Mouse (Mus musculus): Measurements from ENCODE around the gene Trim66.

The Trim66 gene

GRCm38 (mm10) chr7:109508034-109508433 lies at the start of gene Trim66:
TSS of gene Trim66 (minus strand) at chr7:109508134.
- DNase-seq (ENCODE audit: low read depth, low spot score): no peak

GRCm38 (mm10) chr7:109546726-109547125 lies 38.8 kb upstream of the Trim66 start:
- no peak for DNase-seq (ENCODE audit: low read depth, low spot score)

- DNase-seq (ENCODE audit: low read depth, low spot score): no peak
These were observed 38.3 kb upstream of the Trim66 start for GRCm38 (mm10) chr7:109546186-109546585.

GRCm38 (mm10) chr7:109545255-109545993 lies 37.5 kb upstream of the Trim66 start:
- DNase-seq (ENCODE audit: low read depth, low spot score): peak; percentile 54

- no peak for DNase-seq (ENCODE audit: low read depth, low spot score)
These were observed 36.9 kb upstream of the Trim66 start for GRCm38 (mm10) chr7:109544792-109545191.

- no peak for DNase-seq (ENCODE audit: low read depth, low spot score)
These were observed 34.4 kb upstream of the Trim66 start for GRCm38 (mm10) chr7:109542364-109542628.

GRCm38 (mm10) chr7:109541609-109542363 lies 33.9 kb upstream of the Trim66 start:
- no peak for DNase-seq (ENCODE audit: low read depth, low spot score)

- no peak for DNase-seq (ENCODE audit: low read depth, low spot score)
These were observed 33.0 kb upstream of the Trim66 start for GRCm38 (mm10) chr7:109540902-109541301.

- peak; percentile 79 for DNase-seq (ENCODE audit: low read depth, low spot score)
These were observed 28.6 kb upstream of the Trim66 start for GRCm38 (mm10) chr7:109536451-109536946.

GRCm38 (mm10) chr7:109534921-109535320 lies 27.0 kb upstream of the Trim66 start:
- no peak for DNase-seq (ENCODE audit: low read depth, low spot score)

GRCm38 (mm10) chr7:109533888-109534287 lies 26.0 kb upstream of the Trim66 start:
- DNase-seq (ENCODE audit: low read depth, low spot score): no peak

- DNase-seq (ENCODE audit: low read depth, low spot score): no peak
These were observed 25.2 kb upstream of the Trim66 start for GRCm38 (mm10) chr7:109533129-109533528.

- no peak for DNase-seq (ENCODE audit: low read depth, low spot score)
These were observed 24.8 kb upstream of the Trim66 start for GRCm38 (mm10) chr7:109532691-109533090.

- no peak for DNase-seq (ENCODE audit: low read depth, low spot score)
These were observed 23.6 kb upstream of the Trim66 start for GRCm38 (mm10) chr7:109531501-109531900.

GRCm38 (mm10) chr7:109529741-109530140 lies 21.8 kb upstream of the Trim66 start:
- DNase-seq (ENCODE audit: low read depth, low spot score): no peak

- DNase-seq (ENCODE audit: low read depth, low spot score): peak; percentile 39
These were observed 20.4 kb upstream of the Trim66 start for GRCm38 (mm10) chr7:109528356-109528755.

- DNase-seq (ENCODE audit: low read depth, low spot score): no peak
These were observed 19.6 kb upstream of the Trim66 start for GRCm38 (mm10) chr7:109527536-109527935.

- DNase-seq (ENCODE audit: low read depth, low spot score): no peak
These were observed 18.1 kb upstream of the Trim66 start for GRCm38 (mm10) chr7:109525740-109526663.

GRCm38 (mm10) chr7:109524763-109525162 lies 16.8 kb upstream of the Trim66 start:
- no peak for DNase-seq (ENCODE audit: low read depth, low spot score)

GRCm38 (mm10) chr7:109524442-109524744 lies 16.5 kb upstream of the Trim66 start:
- DNase-seq (ENCODE audit: low read depth, low spot score): no peak

GRCm38 (mm10) chr7:109523741-109524441 lies 16.0 kb upstream of the Trim66 start:
- no peak for DNase-seq (ENCODE audit: low read depth, low spot score)

- no peak for DNase-seq (ENCODE audit: low read depth, low spot score)
These were observed 15.4 kb upstream of the Trim66 start for GRCm38 (mm10) chr7:109523304-109523703.
